Mouse (Mus musculus): Measurements from ENCODE around the gene BC029722.

- TF ChIP-seq CTCF (IDR thresholded peaks at IDR 0.05; ENCODE audit: borderline replicate concordance, insufficient read depth, low read depth, low read length) (no peak), POLR2A (IDR thresholded peaks at IDR 0.05; ENCODE audit: borderline replicate concordance, insufficient read depth, low read length) (no peak)
Observed at GRCm38 (mm10) chr2:155849464-155849863, 30.2 kb upstream of the BC029722 start.

Data from cerebellum, adult 2 months (tissue).